Mouse (Mus musculus) CD4-positive helper T cell, adult 2 months (primary cell): Measurements from ENCODE around the gene Bud23.
"Not testable (repeated sequence)": the region's sequence is repeated elsewhere in the genome, so short reads cannot be mapped to it uniquely, and the experiment has no call there.

Experiments used
- DNase-seq: peaks from one replicate; pipeline ENCODE4 v3.0.0-alpha.2; 2012; ENCODE audit warnings: low read depth, missing footprints, low spot score

The Bud23 gene

GRCm38 (mm10) chr5:135072061-135072460, 7.3 kb upstream of the Bud23 start:
- no peak for DNase-seq

GRCm38 (mm10) chr5:135070448-135070847, 5.7 kb upstream of the Bud23 start:
- DNase-seq = no peak

- DNase-seq = no peak
Measured at GRCm38 (mm10) chr5:135066008-135066407, 1.2 kb upstream of the Bud23 start.

GRCm38 (mm10) chr5:135064382-135064766, 385 bp downstream of the Bud23 start:
- DNase-seq = no peak

- DNase-seq = peak; percentile 98
Measured at GRCm38 (mm10) chr5:135063629-135064381, 954 bp downstream of the Bud23 start, which contains the start of gene Dnajc30. Gene Dnajc30 (plus strand): TSS chr5:135064202.

- DNase-seq = no peak
Measured at GRCm38 (mm10) chr5:135053356-135053755, 11.4 kb downstream of the Bud23 start.

GRCm38 (mm10) chr5:135049268-135049667, 15.5 kb downstream of the Bud23 start:
- DNase-seq = not testable (repeated sequence)

- DNase-seq = no peak
Measured at GRCm38 (mm10) chr5:135048539-135048938, 16.2 kb downstream of the Bud23 start.

- DNase-seq = no peak
Measured at GRCm38 (mm10) chr5:135044575-135044974, 20.2 kb downstream of the Bud23 start.

- DNase-seq = no peak
Measured at GRCm38 (mm10) chr5:135042105-135042788, 22.5 kb downstream of the Bud23 start.

- no peak for DNase-seq
Measured at GRCm38 (mm10) chr5:135040777-135041176, 24.0 kb downstream of the Bud23 start.

- DNase-seq = no peak
Measured at GRCm38 (mm10) chr5:135040059-135040458, 24.7 kb downstream of the Bud23 start.

- no peak for DNase-seq
Measured at GRCm38 (mm10) chr5:135039541-135039940, 25.2 kb downstream of the Bud23 start.

GRCm38 (mm10) chr5:135037946-135038345, 26.8 kb downstream of the Bud23 start:
- no peak for DNase-seq

- DNase-seq = no peak
Measured at GRCm38 (mm10) chr5:135035608-135036359, 29.0 kb downstream of the Bud23 start.

GRCm38 (mm10) chr5:135034593-135034992, 30.2 kb downstream of the Bud23 start:
- DNase-seq = no peak

- DNase-seq = no peak
Measured at GRCm38 (mm10) chr5:135032581-135032980, 32.2 kb downstream of the Bud23 start.

- DNase-seq = no peak
Measured at GRCm38 (mm10) chr5:135029007-135029854, 35.5 kb downstream of the Bud23 start.

- DNase-seq = peak; percentile 31
Measured at GRCm38 (mm10) chr5:135025899-135026298, 38.9 kb downstream of the Bud23 start.

GRCm38 (mm10) chr5:135024665-135025224, 40.0 kb downstream of the Bud23 start:
- DNase-seq = peak; percentile 89
